Mouse (Mus musculus): ENCODE data around the gene Ugp2. TPM values are rescaled to one million over a fixed set of nuclear protein-coding genes. Genes with fewer than 3 reads are reported as not detected.

The Ugp2 gene
- polyA plus RNA-seq, 1 experiment: 21.7 TPM

- Histone ChIP-seq H3K4me3 (ENCODE audit: insufficient read depth, low read depth, low read length) (no peak overlapping the region), H3K27me3 (replicated peaks; ENCODE audit: control insufficient read depth, insufficient read depth, low read length) (no peaks in the 10 kb centered on the region), H3K4me1 (ENCODE audit: control insufficient read depth, insufficient read depth, low read length) (no peaks in the 10 kb centered on the region), H3K27ac (ENCODE audit: insufficient read depth, low read depth, low read length) (no peak overlapping the region), H3K36me3 (ENCODE audit: control insufficient read depth, insufficient read depth, low read length) (no peaks in the 10 kb centered on the region)
- no peak for TF ChIP-seq CTCF (conservative IDR thresholded peaks at IDR 0.05; ENCODE audit: insufficient read depth, insufficient read length, low read depth, low read length)
- no peak for TF ChIP-seq POLR2A (IDR thresholded peaks at IDR 0.05; ENCODE audit: low read depth, low read length)
- DNase-seq: no peak
- 91% methylated on average over 5 of the region's 5 CpGs for WGBS
These were observed 28.2 kb upstream of the Ugp2 start for GRCm38 (mm10) chr11:21399186-21399681.

DNA sequence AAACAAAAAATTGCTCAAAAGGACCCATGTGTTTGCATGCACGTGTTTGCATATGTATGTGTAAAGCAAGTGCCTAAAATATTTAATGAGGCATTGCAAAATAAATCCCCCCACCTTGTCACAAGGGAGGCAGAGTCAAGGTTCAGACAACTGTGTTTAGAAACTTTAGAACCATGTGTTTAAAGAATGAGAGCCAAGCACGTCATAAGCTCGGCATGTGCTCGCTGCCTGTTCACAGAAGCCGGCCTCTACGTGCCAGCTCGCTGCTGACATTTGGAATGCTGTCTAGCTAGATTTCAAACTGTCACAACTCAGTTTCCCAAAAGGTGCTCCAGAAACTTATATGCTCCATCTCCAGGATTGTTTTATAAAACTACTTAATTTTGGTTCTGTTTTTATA is 27.5 kb upstream of the Ugp2 start:
- Histone ChIP-seq H3K4me3 (ENCODE audit: insufficient read depth, low read depth, low read length) (no peak overlapping the region), H3K36me3 (ENCODE audit: control insufficient read depth, insufficient read depth, low read length) (no peaks in the 10 kb centered on the region), H3K4me1 (ENCODE audit: control insufficient read depth, insufficient read depth, low read length) (no peaks in the 10 kb centered on the region), H3K27me3 (replicated peaks; ENCODE audit: control insufficient read depth, insufficient read depth, low read length) (no peaks in the 10 kb centered on the region), H3K27ac (ENCODE audit: insufficient read depth, low read depth, low read length) (no peak overlapping the region)
- TF ChIP-seq POLR2A (IDR thresholded peaks at IDR 0.05; ENCODE audit: low read depth, low read length) (no peak), CTCF (conservative IDR thresholded peaks at IDR 0.05; ENCODE audit: insufficient read depth, insufficient read length, low read depth, low read length) (no peak)
- 50% methylated on average over 7 of the region's 7 CpGs for WGBS
- peak; percentile 40 for DNase-seq

GRCm38 (mm10) chr11:21386790-21387189 is 15.8 kb upstream of the Ugp2 start:
- Histone ChIP-seq H3K27me3 (replicated peaks; ENCODE audit: control insufficient read depth, insufficient read depth, low read length) (no peaks in the 10 kb centered on the region), H3K27ac (ENCODE audit: insufficient read depth, low read depth, low read length) (no peak overlapping the region), H3K4me3 (ENCODE audit: insufficient read depth, low read depth, low read length) (no peak overlapping the region), H3K4me1 (ENCODE audit: control insufficient read depth, insufficient read depth, low read length) (no peaks in the 10 kb centered on the region), H3K36me3 (ENCODE audit: control insufficient read depth, insufficient read depth, low read length) (no peaks in the 10 kb centered on the region)
- 51% methylated on average over 4 of the region's 4 CpGs for WGBS
- TF ChIP-seq CTCF (conservative IDR thresholded peaks at IDR 0.05; ENCODE audit: insufficient read depth, insufficient read length, low read depth, low read length) (no peak), POLR2A (IDR thresholded peaks at IDR 0.05; ENCODE audit: low read depth, low read length) (no peak)
- peak; percentile 23 for DNase-seq

DNA sequence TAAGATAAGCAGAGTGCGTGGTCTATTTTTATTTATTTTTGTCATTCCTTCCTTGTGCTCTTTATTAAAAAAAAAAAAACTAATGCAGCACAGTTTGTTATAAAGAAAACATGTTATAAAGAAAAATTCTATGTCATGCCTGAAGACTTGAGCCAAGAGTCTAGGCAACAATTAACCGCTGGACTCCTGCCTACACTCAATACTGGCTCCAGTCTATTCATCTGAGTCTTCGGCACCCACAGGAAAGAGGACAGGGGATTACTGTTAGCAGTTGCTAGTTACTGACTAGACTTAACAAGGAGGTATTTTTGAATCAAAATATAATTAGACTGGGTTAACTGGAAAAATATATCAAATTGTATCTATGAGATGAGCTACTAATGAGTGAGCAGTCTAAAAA is 3.1 kb upstream of the Ugp2 start:
- Histone ChIP-seq H3K36me3 (ENCODE audit: control insufficient read depth, insufficient read depth, low read length) (no peaks in the 10 kb centered on the region), H3K4me1 (ENCODE audit: control insufficient read depth, insufficient read depth, low read length) (no peaks in the 10 kb centered on the region; the same call in 1 of the 2 replicates), H3K27ac (ENCODE audit: insufficient read depth, low read depth, low read length) (no peak overlapping the region), H3K27me3 (replicated peaks; ENCODE audit: control insufficient read depth, insufficient read depth, low read length) (no peaks in the 10 kb centered on the region), H3K4me3 (ENCODE audit: insufficient read depth, low read depth, low read length) (no peak overlapping the region)
- WGBS: 61% methylated on average over 3 of the region's 3 CpGs
- peak; percentile 72 for DNase-seq
- TF ChIP-seq POLR2A (IDR thresholded peaks at IDR 0.05; ENCODE audit: low read depth, low read length) (no peak), CTCF (conservative IDR thresholded peaks at IDR 0.05; ENCODE audit: insufficient read depth, insufficient read length, low read depth, low read length) (no peak)

DNA sequence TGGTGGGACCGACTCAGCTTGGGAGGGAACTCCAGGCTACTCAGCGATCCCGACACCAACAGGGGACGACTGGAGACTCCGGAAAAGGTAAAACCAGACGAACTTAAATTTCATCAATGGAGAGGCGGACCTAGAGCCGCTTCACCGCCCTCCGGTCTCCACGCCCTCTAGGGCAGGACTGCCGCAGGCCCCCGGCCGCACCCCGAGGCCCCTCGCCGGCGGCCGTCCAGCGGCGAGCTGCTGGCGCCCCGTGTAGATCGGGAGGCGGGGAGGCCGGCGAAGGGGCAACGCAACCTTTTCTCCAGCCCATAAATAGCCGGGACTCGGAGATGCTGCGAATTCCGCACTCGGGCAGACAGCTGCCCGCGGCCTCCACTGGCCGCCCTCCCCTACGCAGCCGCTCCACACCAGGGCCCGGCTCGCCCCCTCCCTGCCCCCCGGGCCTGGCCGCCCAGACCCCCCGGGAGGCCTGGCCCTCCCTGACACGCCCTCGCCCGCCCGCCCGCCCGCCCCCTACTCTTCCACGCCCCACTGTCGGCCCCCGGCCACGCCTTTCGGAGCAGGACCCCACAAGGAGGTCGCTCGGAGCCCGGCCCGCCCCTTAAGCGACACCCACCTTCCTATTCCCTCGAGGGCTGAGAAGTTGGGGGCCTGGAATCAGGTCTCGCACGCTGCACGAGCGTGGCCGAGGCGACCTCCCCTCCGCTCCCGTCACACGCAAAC is 441 bp downstream of the Ugp2 start:
- peaks cover 7% of the 10 kb centered on the region; the same call in 1 of the 2 replicates for H3K4me1 ChIP-seq (ENCODE audit: control insufficient read depth, insufficient read depth, low read length)
- no peaks in the 10 kb centered on the region for H3K27me3 ChIP-seq (replicated peaks; ENCODE audit: control insufficient read depth, insufficient read depth, low read length)
- H3K27ac ChIP-seq (ENCODE audit: insufficient read depth, low read depth, low read length): peak overlapping the region; percentile 90
- H3K4me3 ChIP-seq (ENCODE audit: insufficient read depth, low read depth, low read length): peak overlapping the region; percentile 82
- under 1% methylated on average over 60 of the region's 69 CpGs for WGBS
- no peaks in the 10 kb centered on the region for H3K36me3 ChIP-seq (ENCODE audit: control insufficient read depth, insufficient read depth, low read length)
- peak; percentile 88 for DNase-seq
- TF ChIP-seq CTCF (conservative IDR thresholded peaks at IDR 0.05; ENCODE audit: insufficient read depth, insufficient read length, low read depth, low read length): no peak
- TF ChIP-seq POLR2A (IDR thresholded peaks at IDR 0.05; ENCODE audit: low read depth, low read length): peak; percentile 63

DNA sequence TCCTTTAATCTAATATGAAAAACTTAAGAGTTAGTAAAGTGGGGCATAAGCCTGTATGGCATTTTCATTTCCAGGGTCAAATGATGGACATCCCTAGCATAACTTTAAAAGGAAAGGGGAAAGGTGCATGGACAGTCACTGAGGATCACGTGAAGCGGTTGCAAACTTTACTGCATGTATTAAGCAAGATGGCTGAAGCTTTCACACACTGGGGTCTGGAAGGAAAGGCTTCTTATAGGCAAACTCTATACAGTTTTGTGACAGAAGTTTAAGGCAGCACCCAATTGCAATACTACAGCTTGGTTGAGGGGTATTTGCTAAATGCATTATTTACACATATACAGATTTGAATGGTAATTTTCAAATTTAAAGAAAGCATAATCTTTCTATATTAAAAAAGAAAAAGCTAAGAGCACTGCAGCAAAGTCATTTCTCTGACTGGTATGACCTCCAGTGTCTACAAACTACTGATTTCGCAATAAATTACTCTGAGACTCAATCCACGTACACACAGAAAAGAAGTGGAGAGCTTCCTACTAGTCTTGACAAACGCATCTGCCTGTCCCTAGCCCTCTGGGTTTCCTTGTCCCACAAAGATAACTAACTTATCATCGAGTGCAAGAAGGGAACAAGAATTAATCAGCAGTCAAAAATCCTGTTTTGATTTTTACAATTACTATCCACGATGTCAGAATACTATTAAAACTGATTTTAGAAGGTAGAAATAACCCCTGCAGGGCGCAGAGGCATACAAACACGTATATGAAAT is 1.6 kb downstream of the Ugp2 start:
- no peaks in the 10 kb centered on the region for H3K27me3 ChIP-seq (replicated peaks; ENCODE audit: control insufficient read depth, insufficient read depth, low read length)
- WGBS: 17% methylated on average over 9 of the region's 9 CpGs
- TF ChIP-seq POLR2A (IDR thresholded peaks at IDR 0.05; ENCODE audit: low read depth, low read length) (no peak), CTCF (conservative IDR thresholded peaks at IDR 0.05; ENCODE audit: insufficient read depth, insufficient read length, low read depth, low read length) (no peak)
- H3K4me3 ChIP-seq (ENCODE audit: insufficient read depth, low read depth, low read length): peak overlapping the region; percentile 82
- H3K4me1 ChIP-seq (ENCODE audit: control insufficient read depth, insufficient read depth, low read length): peaks cover 7% of the 10 kb centered on the region; the same call in 1 of the 2 replicates
- peak; percentile 36 for DNase-seq
- H3K27ac ChIP-seq (ENCODE audit: insufficient read depth, low read depth, low read length): no peak overlapping the region
- no peaks in the 10 kb centered on the region for H3K36me3 ChIP-seq (ENCODE audit: control insufficient read depth, insufficient read depth, low read length)

GRCm38 (mm10) chr11:21368466-21368865 is 2.5 kb downstream of the Ugp2 start:
- H3K27ac ChIP-seq (ENCODE audit: insufficient read depth, low read depth, low read length): no peak overlapping the region
- 44% methylated on average over 7 of the region's 7 CpGs for WGBS
- no peaks in the 10 kb centered on the region for H3K27me3 ChIP-seq (replicated peaks; ENCODE audit: control insufficient read depth, insufficient read depth, low read length)
- H3K4me1 ChIP-seq (ENCODE audit: control insufficient read depth, insufficient read depth, low read length): peaks cover 7% of the 10 kb centered on the region; the same call in 1 of the 2 replicates
- DNase-seq: peak; percentile 38
- H3K36me3 ChIP-seq (ENCODE audit: control insufficient read depth, insufficient read depth, low read length): no peaks in the 10 kb centered on the region
- 0 out of 2 replicates have a peak overlapping the region, but pooled peaks have one; percentile 8 for H3K4me3 ChIP-seq (ENCODE audit: insufficient read depth, low read depth, low read length)
- TF ChIP-seq CTCF (conservative IDR thresholded peaks at IDR 0.05; ENCODE audit: insufficient read depth, insufficient read length, low read depth, low read length) (no peak), POLR2A (IDR thresholded peaks at IDR 0.05; ENCODE audit: low read depth, low read length) (no peak)

All from kidney, adult 2 months (tissue).